Mouse (Mus musculus) forebrain, embryonic 11.5 days (tissue): ENCODE data around the gene Cped1. TPM values are rescaled to one million over a fixed set of nuclear protein-coding genes. Genes with fewer than 3 reads are reported as not detected.

ENCODE experiments used
- ATAC-seq: fragments of 200-750 bp; cut with Nextera tagmentation; replicated peaks from 2 replicates; pipeline ENCODE4 v1.8.0; 2017; ENCODE audit warnings: moderate TSS enrichment; ENCODE audit not compliant: low FRiP score
- DNase-seq: peaks from one replicate; pipeline ENCODE4 v3.0.0-alpha.2; 2017; ENCODE audit warnings: low spot score
- H3K27ac ChIP-seq: fragments of 300-500 bp; sonication (generic); 2 replicates; pipeline ENCODE4 v1.5.1; 2014; ENCODE audit warnings: low read depth, low read length
- H3K27me3 ChIP-seq: fragments of 300-500 bp; sonication (generic); 2 replicates; pipeline ENCODE4 v1.6.1; 2014; ENCODE audit warnings: mild to moderate bottlenecking, low read length, mixed read lengths; ENCODE audit not compliant: control insufficient read depth, insufficient read depth
- H3K36me3 ChIP-seq: fragments of 300-500 bp; sonication (generic); 2 replicates; pipeline ENCODE4 v1.6.1; 2014; ENCODE audit warnings: mild to moderate bottlenecking, low read length, moderate library complexity, mixed read lengths; ENCODE audit not compliant: control insufficient read depth, insufficient read depth
- H3K4me1 ChIP-seq: fragments of 300-500 bp; sonication (generic); replicated peaks from 2 replicates; pipeline ENCODE4 v1.6.1; 2014; ENCODE audit warnings: low read length, mixed read lengths; ENCODE audit not compliant: control insufficient read depth, insufficient read depth
- H3K4me2 ChIP-seq: fragments of 300-500 bp; sonication (generic); 2 replicates; pipeline ENCODE4 v1.6.1; 2014; ENCODE audit warnings: low read depth, mild to moderate bottlenecking, low read length, moderate library complexity, mixed read lengths; ENCODE audit not compliant: severe bottlenecking
- H3K4me3 ChIP-seq: fragments of 300-500 bp; sonication (generic); 2 replicates; pipeline ENCODE4 v1.5.1; 2014; ENCODE audit warnings: low read depth, low read length
- H3K9ac ChIP-seq: fragments of 300-500 bp; sonication (generic); 2 replicates; pipeline ENCODE4 v1.6.1; 2014; ENCODE audit warnings: low read length
- H3K9me3 ChIP-seq: fragments of 300-500 bp; sonication (generic); 2 replicates; pipeline ENCODE4 v1.6.1; 2016; ENCODE audit warnings: low read length, mixed read lengths; ENCODE audit not compliant: control insufficient read depth
- WGBS: fragments of 180-500 bp; shearing (Covaris S2); extraction: QIAGEN DNeasy Blood & Tissue Kit; methylation state at CpG from one replicate; pipeline ENCODE4 v1.1.7; 2014; 5-methylcytosine and 5-hydroxymethylcytosine counted together
- polyA plus RNA-seq: library from polyadenylated mRNA; unstranded; fragments of >200 nt; fragmentation: Nextera tagmentation; extraction: Ambion mirVana; gene quantifications from 2 replicates; pipeline ENCODE4 v1.2.1, GENCODE M21; 2014

Cped1 gene
- polyA plus RNA-seq, 1 experiment from 2014 or later: 17.2 TPM

GRCm38 (mm10) chr6:21991151-21991550, 5.4 kb downstream of the Cped1 start:
- no peak overlapping the region for H3K27ac ChIP-seq
- no peak overlapping the region for H3K4me3 ChIP-seq
- no peak for DNase-seq
- no peaks in the 10 kb centered on the region for H3K9me3 ChIP-seq
- H3K9ac ChIP-seq: no peak overlapping the region
- no peaks in the 10 kb centered on the region; the same call in 1 of the 2 replicates for H3K4me1 ChIP-seq
- H3K27me3 ChIP-seq: peaks cover 11% of the 10 kb centered on the region; the same call in 1 of the 2 replicates
- ATAC-seq: no peak
- no peak overlapping the region for H3K4me2 ChIP-seq
- 80% methylated on average over 4 of the region's 4 CpGs for WGBS
- no peaks in the 10 kb centered on the region for H3K36me3 ChIP-seq

DNA sequence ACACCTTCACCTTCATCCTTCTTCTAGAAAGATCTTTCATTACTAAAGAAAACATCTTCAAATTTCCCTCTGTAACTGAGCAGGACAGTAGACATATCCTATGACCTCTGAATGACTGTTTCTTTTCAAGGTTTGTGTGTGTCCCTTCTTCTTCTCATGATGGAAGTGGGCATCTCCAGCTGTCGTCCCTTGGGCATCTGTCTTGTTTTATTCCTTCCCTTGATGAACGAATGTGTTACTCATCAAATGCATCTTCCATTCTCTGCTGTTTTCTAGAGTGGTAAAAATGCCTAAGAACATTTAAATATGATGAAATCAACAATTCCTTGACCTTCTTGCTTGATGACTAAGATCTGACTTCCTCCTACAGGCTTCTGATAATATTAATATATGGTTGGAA, 7.4 kb downstream of the Cped1 start:
- ATAC-seq (no peak), DNase-seq (no peak)
- no peaks in the 10 kb centered on the region; the same call in 1 of the 2 replicates for H3K27me3 ChIP-seq
- H3K36me3 ChIP-seq: no peaks in the 10 kb centered on the region
- WGBS: 90% methylated on average over 2 of the region's 2 CpGs
- H3K27ac ChIP-seq: no peak overlapping the region
- no peak overlapping the region for H3K9ac ChIP-seq
- H3K4me3 ChIP-seq: no peak overlapping the region
- H3K4me1 ChIP-seq: no peaks in the 10 kb centered on the region
- H3K4me2 ChIP-seq: no peak overlapping the region
- H3K9me3 ChIP-seq: no peaks in the 10 kb centered on the region

- H3K4me1 ChIP-seq: no peaks in the 10 kb centered on the region
- DNase-seq: no peak
- 76% methylated on average over 4 of the region's 4 CpGs for WGBS
- H3K36me3 ChIP-seq: no peaks in the 10 kb centered on the region
- H3K4me3 ChIP-seq: no peak overlapping the region
- ATAC-seq: no peak
- no peaks in the 10 kb centered on the region for H3K9me3 ChIP-seq
- no peak overlapping the region for H3K4me2 ChIP-seq
- no peak overlapping the region for H3K27ac ChIP-seq
- H3K27me3 ChIP-seq: no peaks in the 10 kb centered on the region
- no peak overlapping the region for H3K9ac ChIP-seq
Observed at GRCm38 (mm10) chr6:21998131-21998530, 12.4 kb downstream of the Cped1 start.

GRCm38 (mm10) chr6:21999025-21999424, 13.3 kb downstream of the Cped1 start:
- DNase-seq (no peak), ATAC-seq (no peak)
- H3K4me3 ChIP-seq: no peak overlapping the region
- H3K36me3 ChIP-seq: no peaks in the 10 kb centered on the region
- no peaks in the 10 kb centered on the region for H3K9me3 ChIP-seq
- 49% methylated on average over 11 of the region's 11 CpGs for WGBS
- no peak overlapping the region for H3K27ac ChIP-seq
- no peak overlapping the region for H3K9ac ChIP-seq
- no peak overlapping the region for H3K4me2 ChIP-seq
- no peaks in the 10 kb centered on the region for H3K4me1 ChIP-seq
- no peaks in the 10 kb centered on the region for H3K27me3 ChIP-seq

DNA sequence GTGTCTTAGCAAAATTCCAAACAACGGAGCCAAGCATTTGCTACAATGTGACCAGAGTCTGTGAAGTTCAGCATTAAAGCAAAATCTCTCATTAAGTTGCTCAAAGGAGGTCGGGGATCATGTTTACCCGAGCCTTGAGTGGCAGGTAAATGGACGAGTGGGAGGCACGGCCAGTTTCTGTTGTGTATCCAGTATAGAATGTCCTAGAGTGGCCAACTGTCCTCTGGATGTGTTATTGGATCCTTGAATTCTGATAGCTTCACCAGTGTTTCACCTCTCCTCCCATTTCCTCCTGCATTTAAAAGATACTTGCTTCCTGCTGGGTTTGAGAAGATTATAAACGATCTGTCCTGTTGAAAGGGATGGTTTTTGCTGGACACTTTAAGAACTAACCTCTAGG, 14.4 kb downstream of the Cped1 start:
- 50% methylated on average over 6 of the region's 6 CpGs for WGBS
- no peak for DNase-seq
- H3K27ac ChIP-seq: no peak overlapping the region
- H3K4me1 ChIP-seq: no peaks in the 10 kb centered on the region
- ATAC-seq: no peak
- H3K4me2 ChIP-seq: no peak overlapping the region
- no peak overlapping the region for H3K9ac ChIP-seq
- no peaks in the 10 kb centered on the region for H3K9me3 ChIP-seq
- no peaks in the 10 kb centered on the region for H3K36me3 ChIP-seq
- no peak overlapping the region for H3K4me3 ChIP-seq
- H3K27me3 ChIP-seq: no peaks in the 10 kb centered on the region

DNA sequence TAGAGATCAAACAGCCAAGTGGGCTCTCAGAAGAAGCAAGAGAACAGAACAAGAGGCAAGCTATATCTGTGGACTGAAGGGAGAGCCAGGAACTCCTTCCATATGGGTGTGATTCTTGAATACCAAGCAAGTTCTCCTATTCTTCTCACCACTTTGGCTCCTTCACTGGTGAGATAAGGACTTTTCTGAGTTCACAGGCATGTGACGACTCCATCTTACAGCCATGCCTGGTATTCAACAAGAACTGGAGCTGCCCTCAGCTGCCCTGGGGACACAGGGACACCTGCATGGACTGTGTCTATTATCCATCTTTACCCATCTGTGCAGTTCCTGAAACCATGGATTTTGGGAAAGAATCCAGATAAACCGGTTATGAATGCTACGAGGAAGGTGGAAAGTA, 15.2 kb downstream of the Cped1 start:
- Histone ChIP-seq H3K4me2 (no peak overlapping the region), H3K9me3 (no peaks in the 10 kb centered on the region), H3K9ac (no peak overlapping the region), H3K4me1 (no peaks in the 10 kb centered on the region), H3K27me3 (no peaks in the 10 kb centered on the region), H3K27ac (no peak overlapping the region), H3K4me3 (no peak overlapping the region), H3K36me3 (no peaks in the 10 kb centered on the region)
- DNase-seq (no peak), ATAC-seq (no peak)
- WGBS: 81% methylated on average over 3 of the region's 3 CpGs

DNA sequence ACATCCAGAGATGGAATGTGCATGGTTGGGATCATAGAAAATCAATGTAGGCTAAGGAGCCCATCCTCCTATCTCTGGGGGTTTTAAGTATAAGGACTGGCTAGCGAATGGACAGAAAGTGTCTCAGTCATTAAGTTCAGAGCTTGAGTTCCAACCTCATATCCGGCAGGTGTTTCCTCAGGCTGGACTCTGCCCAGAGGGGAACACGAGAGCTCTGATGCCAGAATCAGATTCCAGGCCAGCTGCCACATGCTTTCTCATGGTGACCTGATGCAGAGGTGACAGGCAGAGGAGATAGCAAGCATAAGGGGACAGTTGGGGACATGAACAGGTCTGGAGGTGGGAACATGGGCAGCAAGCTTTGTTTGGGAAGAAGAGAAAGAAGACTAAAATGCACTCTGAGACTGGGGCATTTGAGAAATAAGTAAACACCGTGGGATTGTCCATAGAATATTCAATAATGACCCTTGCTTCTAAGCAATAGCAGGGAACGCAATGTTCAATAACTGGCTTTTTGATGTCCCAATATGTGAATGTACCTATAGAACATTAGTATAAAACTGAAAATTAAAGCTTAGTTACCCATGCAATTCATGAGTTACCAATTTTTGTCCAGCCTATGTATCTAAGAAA, 15.7 kb downstream of the Cped1 start:
- ATAC-seq (no peak), DNase-seq (no peak)
- WGBS: 83% methylated on average over 5 of the region's 5 CpGs
- Histone ChIP-seq H3K9me3 (no peaks in the 10 kb centered on the region), H3K36me3 (no peaks in the 10 kb centered on the region), H3K27me3 (no peaks in the 10 kb centered on the region), H3K4me3 (no peak overlapping the region), H3K27ac (no peak overlapping the region), H3K4me1 (no peaks in the 10 kb centered on the region), H3K9ac (no peak overlapping the region), H3K4me2 (no peak overlapping the region)

- no peaks in the 10 kb centered on the region for H3K4me1 ChIP-seq
- ATAC-seq (no peak), DNase-seq (no peak)
- no peak overlapping the region for H3K9ac ChIP-seq
- 38% methylated on average over 17 of the region's 17 CpGs for WGBS
- no peak overlapping the region for H3K4me3 ChIP-seq
- no peaks in the 10 kb centered on the region for H3K27me3 ChIP-seq
- H3K36me3 ChIP-seq: no peaks in the 10 kb centered on the region
- no peaks in the 10 kb centered on the region for H3K9me3 ChIP-seq
- H3K4me2 ChIP-seq: peak overlapping the region; percentile 24; the same call in 1 of the 2 replicates
- no peak overlapping the region for H3K27ac ChIP-seq
Observed at GRCm38 (mm10) chr6:22002521-22003199, 16.9 kb downstream of the Cped1 start.

GRCm38 (mm10) chr6:22003200-22003587, 17.5 kb downstream of the Cped1 start:
- peak overlapping the region; percentile 24; the same call in 1 of the 2 replicates for H3K4me2 ChIP-seq
- H3K4me1 ChIP-seq: no peaks in the 10 kb centered on the region
- 0 out of 2 replicates have a peak, but pooled peaks have one; percentile 36 for ATAC-seq
- H3K4me3 ChIP-seq: no peak overlapping the region
- no peaks in the 10 kb centered on the region for H3K27me3 ChIP-seq
- H3K36me3 ChIP-seq: no peaks in the 10 kb centered on the region
- H3K9me3 ChIP-seq: no peaks in the 10 kb centered on the region
- no peak overlapping the region for H3K27ac ChIP-seq
- no peak for DNase-seq
- 2% methylated on average over 6 of the region's 6 CpGs for WGBS
- H3K9ac ChIP-seq: no peak overlapping the region
